Mouse (Mus musculus) hematopoietic stem cell, adult 5-6 weeks (primary cell): ENCODE results near the gene Lca5. TPM values are rescaled to one million over a fixed set of nuclear protein-coding genes. Genes with fewer than 3 reads are reported as not detected.

Experiments used
- ATAC-seq, 2 experiments: fragments of 125-278 bp in 1 of 2; replicated peaks in 1 of 2; 2 replicates each; pipeline ENCODE4 v1.8.0; 2016 to 2017; ENCODE audit warnings: inconsistent platforms in 2 of 2, mild to moderate bottlenecking in 2 of 2, moderate number of reproducible peaks in 2 of 2, low read depth in 1 of 2, moderate TSS enrichment in 1 of 2; ENCODE audit not compliant: low FRiP score in 2 of 2, poor library complexity in 2 of 2, severe bottlenecking in 2 of 2, insufficient read depth in 1 of 2, low TSS enrichment in 1 of 2
- total RNA-seq: library from RNA; stranded (forward); fragments of 172-1452, 232-1000 nt; gene quantifications from 2 replicates; pipeline ENCODE4 v1.2.3, GENCODE M21; 2017

Gene Lca5
- total RNA-seq, 1 experiment from 2014 or later = 1.9 TPM

GRCm38 (mm10) chr9:83400783-83401182 is 40.1 kb downstream of the Lca5 start:
- peak in 1 of 2 experiments; percentile 64; a peak in 2 of 4 replicates for ATAC-seq

GRCm38 (mm10) chr9:83399414-83399813 is 41.5 kb downstream of the Lca5 start:
- no peak for ATAC-seq

- peak in 1 of 2 experiments; percentile 75; a peak in 3 of 4 replicates for ATAC-seq
Observed at GRCm38 (mm10) chr9:83398260-83398659, 42.7 kb downstream of the Lca5 start.

- ATAC-seq = no peak
Observed at GRCm38 (mm10) chr9:83395456-83395855, 45.5 kb downstream of the Lca5 start.

- no peak for ATAC-seq
Observed at GRCm38 (mm10) chr9:83391996-83392395, 48.9 kb downstream of the Lca5 start.

- ATAC-seq = no peak
Observed at GRCm38 (mm10) chr9:83389570-83389969, 51.4 kb downstream of the Lca5 start.

GRCm38 (mm10) chr9:83386264-83386855 is 54.6 kb downstream of the Lca5 start:
- ATAC-seq = no peak

- ATAC-seq = 0 out of 4 replicates have a peak, but pooled peaks have one; percentile 22 to 32
Observed at GRCm38 (mm10) chr9:83385301-83385700, 55.6 kb downstream of the Lca5 start.

- no peak for ATAC-seq
Observed at GRCm38 (mm10) chr9:83383235-83383634, 57.7 kb downstream of the Lca5 start.

GRCm38 (mm10) chr9:83382775-83383174 is 58.2 kb downstream of the Lca5 start:
- ATAC-seq = 0 out of 4 replicates have a peak, but pooled peaks of 1 of the 2 experiments have one; percentile 46

- ATAC-seq = no peak
Observed at GRCm38 (mm10) chr9:83381317-83381716, 59.6 kb downstream of the Lca5 start.

- no peak for ATAC-seq
Observed at GRCm38 (mm10) chr9:83379661-83380060, 61.3 kb downstream of the Lca5 start.

- no peak for ATAC-seq
Observed at GRCm38 (mm10) chr9:83377132-83377531, 63.8 kb downstream of the Lca5 start.

GRCm38 (mm10) chr9:83375522-83376176 is 65.3 kb downstream of the Lca5 start:
- ATAC-seq = no peak

GRCm38 (mm10) chr9:83370907-83371306 is 70.0 kb downstream of the Lca5 start:
- no peak; a peak in 1 of 4 replicates for ATAC-seq

GRCm38 (mm10) chr9:83368234-83368633 is 72.7 kb downstream of the Lca5 start:
- ATAC-seq = no peak

- no peak for ATAC-seq
Observed at GRCm38 (mm10) chr9:83355802-83356201, 85.1 kb downstream of the Lca5 start.

- no peak for ATAC-seq
Observed at GRCm38 (mm10) chr9:83353316-83353715, 87.6 kb downstream of the Lca5 start.

- no peak for ATAC-seq
Observed at GRCm38 (mm10) chr9:83351171-83351570, 89.8 kb downstream of the Lca5 start.
